Mouse (Mus musculus): ENCODE results near the gene Tmem259. TPM values are rescaled to one million over a fixed set of nuclear protein-coding genes. Genes with fewer than 3 reads are reported as not detected.

The Tmem259 gene
- polyA plus RNA-seq, 1 experiment from 2014 or later = 145 TPM

DNA sequence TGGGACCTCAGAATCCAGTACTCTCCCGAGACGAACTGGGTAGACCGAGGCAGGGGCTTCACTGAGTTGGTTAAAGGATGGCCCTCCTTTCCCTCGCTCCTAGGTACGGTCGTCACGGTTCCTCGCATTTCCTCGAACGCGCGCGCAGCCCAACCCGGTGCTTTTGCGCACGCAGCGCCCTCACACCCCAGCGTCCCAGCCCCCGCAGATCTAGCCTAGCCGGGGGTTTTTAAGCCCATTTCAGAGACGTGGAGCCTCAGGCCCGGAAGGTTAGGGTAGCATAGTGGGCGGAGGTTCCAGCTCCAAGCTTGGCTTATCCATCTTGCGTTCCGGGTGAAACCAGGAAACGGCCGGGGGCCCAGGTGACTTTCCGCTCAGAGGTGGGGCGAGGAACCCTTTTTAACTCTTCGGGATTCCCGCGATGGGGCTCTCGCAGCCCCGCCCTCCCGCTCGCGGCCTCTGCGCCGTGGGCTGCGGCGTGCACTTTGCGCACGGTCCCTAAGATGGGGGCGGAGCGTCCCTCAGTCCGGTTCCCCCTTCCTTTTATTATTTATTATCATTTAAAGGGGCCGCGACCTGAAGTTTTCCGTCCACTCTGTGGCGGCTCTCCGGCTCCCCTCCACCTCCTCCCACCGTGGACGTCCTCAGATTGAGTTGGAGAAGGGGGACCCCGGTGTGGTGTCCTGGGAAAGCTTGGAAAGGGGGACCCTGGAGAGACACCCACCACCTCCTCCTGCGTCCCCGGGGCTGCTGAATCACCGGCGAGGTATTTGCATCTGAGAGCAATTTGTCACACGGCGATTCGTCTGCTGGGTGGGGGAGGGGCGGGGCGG lies 57.4 kb downstream of the Tmem259 start, which contains the start of gene Arid3a:
Arid3a (plus strand) TSS at position 553 of the 833 bp plus-strand sequence.
- CTCF ChIA-PET = interaction anchor here (1.0 to 4.9 kb wide), 6 partner anchors 23 to 92 kb away, joined by 4 to 42 read pairs (median 9); partner anchors contain the start of gene Wdr18
- in situ Hi-C loops (cut with MboI; ENCODE audit: low pct_unique_long_range_greater_than_20kb) = no loop called here
- H3K27me3 ChIP-seq = no peaks in the 10 kb centered on the region
- POLR2A ChIA-PET = interaction anchor here (1.4 to 2.2 kb wide), 5 partner anchors 13 to 31 kb away, joined by 5 to 10 read pairs (median 6); no protein-coding TSS in a partner anchor
- peak; percentile 46 for ATAC-seq
- peak; percentile 59 for DNase-seq (ENCODE audit: low read depth, low spot score)
- no peak for TF ChIP-seq CTCF (IDR thresholded peaks at IDR 0.05)

DNA sequence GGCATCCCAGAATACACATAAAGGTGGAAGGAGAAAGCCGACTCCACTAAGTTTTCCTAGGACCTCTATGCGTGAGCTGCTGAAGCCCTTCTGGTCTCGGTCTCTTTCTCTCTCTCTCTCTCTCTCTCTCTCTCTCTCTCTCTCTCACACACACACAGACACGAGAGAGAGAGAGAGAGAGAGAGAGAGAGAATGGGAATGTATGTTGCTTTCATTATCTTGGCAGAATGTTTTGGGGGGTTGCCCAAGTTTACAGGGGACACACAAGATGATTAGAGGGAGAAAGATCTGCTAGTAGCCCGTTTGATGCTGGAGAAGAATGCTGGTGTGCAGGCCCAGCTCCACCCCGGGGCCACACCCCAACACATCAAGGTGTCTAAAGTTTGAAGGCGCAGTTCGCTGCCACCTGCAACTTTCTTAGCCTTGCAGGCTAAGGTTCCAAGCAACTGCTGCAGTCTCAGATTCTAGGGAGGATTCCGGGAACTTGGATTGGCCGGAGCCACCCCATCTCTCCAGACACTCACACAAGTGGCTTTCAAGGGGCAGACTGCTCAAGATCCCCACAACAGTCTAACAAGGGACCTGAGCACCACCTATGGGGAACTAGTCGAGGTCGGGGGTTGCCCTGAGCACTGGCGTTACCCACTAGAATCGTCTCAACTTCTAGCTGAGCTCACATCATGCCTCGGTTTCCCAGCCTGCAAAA lies 58.2 kb downstream of the Tmem259 start:
- CTCF ChIA-PET = interaction anchor here (0.7 to 4.9 kb wide), 15 partner anchors 11 to 157 kb away, joined by 3 to 42 read pairs (median 5); partner anchors contain the start of genes Gm26602, Med16 and Wdr18
- no peaks in the 10 kb centered on the region for H3K27me3 ChIP-seq
- POLR2A ChIA-PET = interaction anchor here (0.7 to 2.2 kb wide), 5 partner anchors 25 to 34 kb away, joined by 3 to 8 read pairs (median 5); no protein-coding TSS in a partner anchor
- in situ Hi-C loops (cut with MboI; ENCODE audit: low pct_unique_long_range_greater_than_20kb) = no loop called here
- TF ChIP-seq CTCF (IDR thresholded peaks at IDR 0.05) = no peak
- ATAC-seq (no peak), DNase-seq (ENCODE audit: low read depth, low spot score) (no peak)

DNA sequence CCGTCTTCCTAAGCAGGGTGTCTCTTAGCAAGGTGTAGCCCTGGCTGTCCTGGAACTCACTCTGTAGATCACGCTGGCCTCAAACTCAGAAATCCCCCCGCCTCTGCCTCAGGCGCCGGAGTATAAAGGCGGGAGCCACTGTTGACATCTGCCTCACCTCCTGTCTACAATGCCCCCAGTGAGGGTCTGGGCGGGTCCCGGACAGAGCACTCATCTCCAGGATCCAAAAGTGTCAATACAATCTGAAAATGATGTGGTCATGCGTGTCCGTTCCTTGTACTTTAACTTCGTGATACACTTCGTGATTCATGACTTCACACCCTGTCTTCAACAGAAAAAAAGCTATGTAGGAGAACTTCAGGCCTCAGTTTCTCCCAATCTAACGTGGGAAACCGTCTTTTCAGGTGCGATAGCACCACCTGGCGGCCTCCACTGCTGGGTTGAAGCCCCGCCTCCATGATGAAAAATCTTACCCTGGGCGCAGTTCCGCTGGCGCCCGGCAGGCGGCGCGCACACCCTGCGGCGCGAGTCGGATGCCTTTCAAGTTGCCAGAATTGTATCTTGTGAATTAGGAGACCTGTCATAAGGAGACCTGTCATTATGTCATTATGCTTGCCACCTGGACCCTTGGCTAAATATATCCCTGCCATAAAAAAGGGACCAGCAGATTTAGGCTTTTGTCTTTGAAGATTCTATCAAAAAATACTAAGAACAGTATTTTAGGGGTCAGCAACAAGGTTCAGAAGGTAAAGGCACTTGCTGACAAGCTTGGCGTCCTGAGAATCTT lies 58.9 kb downstream of the Tmem259 start:
- ATAC-seq (no peak), DNase-seq (ENCODE audit: low read depth, low spot score) (no peak)
- in situ Hi-C loops (cut with MboI; ENCODE audit: low pct_unique_long_range_greater_than_20kb) = loop anchor here (5.0 kb wide), 3 partner anchors 32 to 93 kb away; no protein-coding TSS in a partner anchor
- no peaks in the 10 kb centered on the region for H3K27me3 ChIP-seq
- POLR2A ChIA-PET = interaction anchor here (0.6 to 1.4 kb wide), 5 partner anchors 11 to 33 kb away, joined by 3 to 6 read pairs (median 4); no protein-coding TSS in a partner anchor
- TF ChIP-seq CTCF (IDR thresholded peaks at IDR 0.05) = no peak
- CTCF ChIA-PET = interaction anchor here (0.6 to 4.9 kb wide), 17 partner anchors 12 to 157 kb away, joined by 3 to 42 read pairs (median 5); partner anchors contain the start of genes Gm26602, Med16 and Wdr18

Other genes with a start within 250 kb of the Tmem259 start
- 44.6 TPM for gene Polrmt, start 237.7 kb downstream of the Tmem259 start, polyA plus RNA-seq (2021)
- gene Fgf22, start 229.3 kb downstream of the Tmem259 start, polyA plus RNA-seq (2021) = 0.63 TPM
- 58.5 TPM for gene Rnf126, start 217.4 kb downstream of the Tmem259 start, polyA plus RNA-seq (2021)
- 2.3 TPM for gene Fstl3, start 207.1 kb downstream of the Tmem259 start, polyA plus RNA-seq (2021)
- not detected for gene Prss57, start 193.4 kb downstream of the Tmem259 start, polyA plus RNA-seq (2021)
- 141 TPM for gene Palm, start 190.8 kb downstream of the Tmem259 start, polyA plus RNA-seq (2021)
- gene Misp, start 163.3 kb downstream of the Tmem259 start, polyA plus RNA-seq (2021) = 0.17 TPM
- 349 TPM for gene Ptbp1, start 129.9 kb downstream of the Tmem259 start, polyA plus RNA-seq (2021)
- 7.5 TPM for gene Prtn3, start 109.9 kb downstream of the Tmem259 start, polyA plus RNA-seq (2021)
- gene Plppr3, start 109.7 kb downstream of the Tmem259 start, polyA plus RNA-seq (2021) = 34.6 TPM
- not detected for gene Elane, start 98.1 kb downstream of the Tmem259 start, polyA plus RNA-seq (2021)
- gene Cfd, start 93.5 kb downstream of the Tmem259 start, polyA plus RNA-seq (2021) = not detected
- gene Med16, start 75.4 kb downstream of the Tmem259 start, polyA plus RNA-seq (2021) = 27.1 TPM
- not detected for gene Gm26602, start 73.5 kb downstream of the Tmem259 start, polyA plus RNA-seq (2021)
- gene Kiss1r, start 67.4 kb downstream of the Tmem259 start, polyA plus RNA-seq (2021) = 2.1 TPM
- gene R3hdm4, start 63.1 kb downstream of the Tmem259 start, polyA plus RNA-seq (2021) = 101 TPM
- gene Arid3a, start 57.3 kb downstream of the Tmem259 start, polyA plus RNA-seq (2021) = 5.9 TPM
- 45.4 TPM for gene Wdr18, start 24.2 kb downstream of the Tmem259 start, polyA plus RNA-seq (2021)
- 0.54 TPM for gene Grin3b, start 13.6 kb downstream of the Tmem259 start, polyA plus RNA-seq (2021)
- gene Cnn2, start 4.3 kb upstream of the Tmem259 start, polyA plus RNA-seq (2021) = 393 TPM
- gene Abca7, start 12.2 kb upstream of the Tmem259 start, polyA plus RNA-seq (2021) = 19.9 TPM
- 0.85 TPM for gene Arhgap45, start 32.3 kb upstream of the Tmem259 start, polyA plus RNA-seq (2021)
- gene Polr2e, start 55.5 kb upstream of the Tmem259 start, polyA plus RNA-seq (2021) = 146 TPM
- 916 TPM for gene Gpx4, start 62.8 kb upstream of the Tmem259 start, polyA plus RNA-seq (2021)
- gene Sbno2, start 121.2 kb upstream of the Tmem259 start, polyA plus RNA-seq (2021) = 181 TPM
- gene Stk11, start 131.5 kb upstream of the Tmem259 start, polyA plus RNA-seq (2021) = 140 TPM
- 475 TPM for gene Atp5d, start 154.3 kb upstream of the Tmem259 start, polyA plus RNA-seq (2021)
- gene Cbarp, start 156.5 kb upstream of the Tmem259 start, polyA plus RNA-seq (2021) = 30.0 TPM
- gene Midn, start 163.9 kb upstream of the Tmem259 start, polyA plus RNA-seq (2021) = 116 TPM
- gene Cirbp, start 181.7 kb upstream of the Tmem259 start, polyA plus RNA-seq (2021) = 62.1 TPM
- 7.9 TPM for gene 1600002K03Rik, start 188.6 kb upstream of the Tmem259 start, polyA plus RNA-seq (2021)
- gene Efna2, start 195.2 kb upstream of the Tmem259 start, polyA plus RNA-seq (2021) = 1.1 TPM
- 41.4 TPM for gene Mum1, start 242.1 kb upstream of the Tmem259 start, polyA plus RNA-seq (2021)

Measured in Patski (cell line).